Comparison of ENCODE assay signal across 16 mouse cellular contexts in genomic region chr6:91401591-91401990, GRCm38 (mm10). TPM values are rescaled to one million over a fixed set of nuclear protein-coding genes. Genes with fewer than 3 reads are reported as not detected.
A peak's percentile ranks its signal among the peaks of the same experiment; 100 is the strongest.
DNase-seq lines count a peak whose midpoint lies in the region; ATAC-seq and TF ChIP-seq lines count a peak whose summit lies in the region.
"Had no signal": no experiment of that assay in that cellular context is flagged by ENCODE, and none has a peak within 500 bp of the region (broad histone marks: within the 10 kb centered on the region; RNA-seq: fewer than 3 reads in every experiment).

No protein-coding gene starts in this region.

- no peaks in the 10 kb centered on the region for H3K9me3 ChIP-seq in hindbrain, embryonic 10.5 days
- no peaks in the 10 kb centered on the region for H3K9me3 ChIP-seq in midbrain, embryonic 12.5 days
- H3K9me3 ChIP-seq: limb, embryonic 12.5 days had no signal

- H3K4me2 ChIP-seq in midbrain, embryonic 12.5 days (replicated peaks) = no peak overlapping the region
- H3K4me2 ChIP-seq: limb, embryonic 12.5 days had no signal

- H3K27ac ChIP-seq in hindbrain, embryonic 10.5 days = peak overlapping the region; percentile 86
- H3K27ac ChIP-seq in midbrain, embryonic 12.5 days (replicated peaks) = peak overlapping the region; percentile 78
- H3K27ac ChIP-seq: limb, embryonic 12.5 days had no signal

- H3K27me3 ChIP-seq in hindbrain, embryonic 10.5 days (ENCODE audit: insufficient read depth, poor library complexity, severe bottlenecking) = peaks cover 8% of the 10 kb centered on the region; the same call in 1 of the 2 replicates
- 0 out of 2 replicates have a peak, but pooled peaks cover 5% of the 10 kb centered on the region for H3K27me3 ChIP-seq in midbrain, embryonic 12.5 days

- peak; percentile 34; the same call in 1 of the 2 replicates for ATAC-seq in midbrain, embryonic 12.5 days (ENCODE audit: low FRiP score, low read depth)

- no peak overlapping the region for H3K9ac ChIP-seq in midbrain, embryonic 12.5 days (replicated peaks)
- H3K9ac ChIP-seq: limb, embryonic 12.5 days had no signal

- TF ChIP-seq POLR2A in brain, embryonic 14.5 days (IDR thresholded peaks at IDR 0.05; ENCODE audit: borderline replicate concordance, extremely low read depth, insufficient read depth, insufficient read length, poor library complexity, severe bottlenecking) = no peak

- peak; percentile 81 for DNase-seq in brain, embryonic 14.5 days (ENCODE audit: low read depth)
- peak; percentile 26 for DNase-seq in embryo, embryonic 11 days
- DNase-seq in hindbrain, embryonic 10.5 days (ENCODE audit: low spot score) = peak; percentile 27
- no peak for DNase-seq in ovary, postnatal 36 days (ENCODE audit: low spot score)
- no peak for DNase-seq in spleen, postnatal 14 days (ENCODE audit: low spot score in 2 of 2)
- no peak for DNase-seq in lung, adult 18-20 months
- DNase-seq: gastrocnemius, postnatal 14 days; kidney, postnatal 10 days; lung, adult 2 months; right cerebral cortex, postnatal 4 days; thymus, postnatal 25 days had no signal

- no peak for TF ChIP-seq CTCF in brain, embryonic 14.5 days (IDR thresholded peaks at IDR 0.05; ENCODE audit: borderline replicate concordance, extremely low read depth, insufficient read depth, insufficient read length)

- peaks cover 60% of the 10 kb centered on the region for H3K36me3 ChIP-seq in hindbrain, embryonic 10.5 days
- peaks cover 26% of the 10 kb centered on the region for H3K36me3 ChIP-seq in midbrain, embryonic 12.5 days
- H3K36me3 ChIP-seq: limb, embryonic 12.5 days had no signal

- no peak overlapping the region for H3K4me3 ChIP-seq in hindbrain, embryonic 10.5 days
- H3K4me3 ChIP-seq in midbrain, embryonic 12.5 days = no peak overlapping the region
- H3K4me3 ChIP-seq: limb, embryonic 12.5 days had no signal

- H3K4me1 ChIP-seq in hindbrain, embryonic 10.5 days (replicated peaks) = peaks cover 43% of the 10 kb centered on the region
- peaks cover 26% of the 10 kb centered on the region for H3K4me1 ChIP-seq in midbrain, embryonic 12.5 days
- H3K4me1 ChIP-seq: limb, embryonic 12.5 days had no signal

- WGBS in hindbrain, embryonic 10.5 days = 29% methylated on average over 5 of the region's 5 CpGs
- 20% methylated on average over 5 of the region's 5 CpGs for WGBS in midbrain, embryonic 12.5 days

RNA-seq across cellular contexts. Expression of gene Wnt7a, which starts 9.6 kb away (rescaled TPM):
- 18.0 and 21.9 TPM in 2 replicates for polyA plus RNA-seq in brain, embryonic 14.5 days (2012; rRNA removed)
- polyA plus RNA-seq in hindbrain, embryonic 10.5 days (2016; fragmentation: Nextera tagmentation; extraction: Ambion mirVana) = 10.0 and 11.0 TPM in 2 replicates
- 10.3 and 16.4 TPM in 2 replicates for polyA plus RNA-seq in midbrain, embryonic 12.5 days (2016; fragmentation: Nextera tagmentation; extraction: Ambion mirVana)
- polyA plus RNA-seq: heart, embryonic 14.5 days; intestine, embryonic 14.5 days; stomach, embryonic 14.5 days had no signal

Comparison
In these comparisons a context has a peak if more than half of its experiments do, and no peak if none do; other contexts are left out.
1. DNase-seq: peak in brain, embryonic 14.5 days (single experiment), embryo, embryonic 11 days (single experiment) and hindbrain, embryonic 10.5 days (single experiment); none in ovary, postnatal 36 days (single experiment), spleen, postnatal 14 days (0 of 2) and lung, adult 18-20 months (0 of 2).